Mouse (Mus musculus) kidney, postnatal 0 days (tissue): ENCODE results near the gene Osbpl6. TPM values are rescaled to one million over a fixed set of nuclear protein-coding genes. Genes with fewer than 3 reads are reported as not detected.

Source experiments
- ATAC-seq: fragments of 200-750 bp; cut with Nextera tagmentation; replicated peaks from 2 replicates; pipeline ENCODE4 v1.8.0; 2017; ENCODE audit warnings: low read depth, moderate number of reproducible peaks, moderate TSS enrichment, moderate library complexity; ENCODE audit not compliant: low FRiP score
- DNase-seq: peaks from one replicate; pipeline ENCODE4 v3.0.0-alpha.2; 2016; ENCODE audit warnings: low spot score
- H3K27ac ChIP-seq: fragments of 300-500 bp; sonication (generic); 2 replicates; pipeline ENCODE4 v1.5.1; 2014; ENCODE audit warnings: mild to moderate bottlenecking
- H3K27me3 ChIP-seq: fragments of 300-500 bp; sonication (generic); 2 replicates; pipeline ENCODE4 v1.6.1; 2014; ENCODE audit warnings: low read length, mixed read lengths; ENCODE audit not compliant: insufficient read depth
- H3K36me3 ChIP-seq: fragments of 300-500 bp; sonication (generic); 2 replicates; pipeline ENCODE4 v1.6.1; 2014; ENCODE audit warnings: low read length, mixed read lengths; ENCODE audit not compliant: insufficient read depth
- H3K4me1 ChIP-seq: fragments of 300-500 bp; sonication (generic); replicated peaks from 2 replicates; pipeline ENCODE4 v1.6.1; 2014; ENCODE audit warnings: antibody characterized with exemption, low read length, mixed read lengths; ENCODE audit not compliant: insufficient read depth
- H3K4me2 ChIP-seq: fragments of 300-500 bp; sonication (generic); 2 replicates; pipeline ENCODE4 v1.6.1; 2014; ENCODE audit warnings: mild to moderate bottlenecking, low read length, moderate library complexity, mixed read lengths
- H3K4me3 ChIP-seq: fragments of 300-500 bp; sonication (generic); replicated peaks from 2 replicates; pipeline ENCODE4 v1.5.1; 2014; ENCODE audit warnings: low read depth, low read length
- H3K9ac ChIP-seq: fragments of 300-500 bp; sonication (generic); 2 replicates; pipeline ENCODE4 v1.6.1; 2014; ENCODE audit warnings: low read depth, low read length
- H3K9me3 ChIP-seq: fragments of 300-500 bp; sonication (generic); replicated peaks from 2 replicates; pipeline ENCODE4 v1.6.1; 2016; ENCODE audit warnings: low read length, inconsistent platforms, mixed read lengths
- CTCF ChIP-seq: IDR thresholded peaks from 2 replicates; pipeline ENCODE4 v1.5.1; 2016; ENCODE audit warnings: antibody characterized with exemption, low read depth, mild to moderate bottlenecking, moderate library complexity
- WGBS: fragments of 180-500 bp; shearing (Covaris S2); extraction: QIAGEN DNeasy Blood & Tissue Kit; methylation state at CpG from one replicate; pipeline ENCODE4 v1.1.7; 2014; 5-methylcytosine and 5-hydroxymethylcytosine counted together
- polyA plus RNA-seq: library from polyadenylated mRNA; unstranded; fragments of >200 nt; fragmentation: Nextera tagmentation; extraction: Ambion mirVana; gene quantifications from 2 replicates; pipeline ENCODE4 v1.2.1, GENCODE M21; 2015

Gene Osbpl6
- polyA plus RNA-seq, 1 experiment from 2014 or later = 19.4 TPM

GRCm38 (mm10) chr2:76412924-76413323, 6.6 kb downstream of the Osbpl6 start:
- no peak for TF ChIP-seq CTCF
- no peak for DNase-seq
- H3K9ac ChIP-seq = no peak overlapping the region
- H3K27me3 ChIP-seq = no peaks in the 10 kb centered on the region
- no peak overlapping the region for H3K4me2 ChIP-seq
- no peak overlapping the region for H3K4me3 ChIP-seq
- no peaks in the 10 kb centered on the region for H3K36me3 ChIP-seq
- H3K9me3 ChIP-seq = no peaks in the 10 kb centered on the region
- 79% methylated on average over 2 of the region's 2 CpGs for WGBS
- ATAC-seq = no peak
- no peak overlapping the region for H3K27ac ChIP-seq
- H3K4me1 ChIP-seq = no peaks in the 10 kb centered on the region

GRCm38 (mm10) chr2:76417446-76418141, 11.3 kb downstream of the Osbpl6 start:
- Histone ChIP-seq H3K4me2 (no peak overlapping the region), H3K27me3 (no peaks in the 10 kb centered on the region), H3K4me1 (no peaks in the 10 kb centered on the region), H3K4me3 (no peak overlapping the region), H3K27ac (no peak overlapping the region), H3K36me3 (no peaks in the 10 kb centered on the region), H3K9me3 (no peaks in the 10 kb centered on the region), H3K9ac (no peak overlapping the region)
- DNase-seq (no peak), ATAC-seq (no peak)
- 87% methylated on average over 14 of the region's 14 CpGs for WGBS
- no peak for TF ChIP-seq CTCF

GRCm38 (mm10) chr2:76418142-76418518, 11.8 kb downstream of the Osbpl6 start:
- 94% methylated on average over 3 of the region's 3 CpGs for WGBS
- Histone ChIP-seq H3K36me3 (no peaks in the 10 kb centered on the region), H3K9me3 (no peaks in the 10 kb centered on the region), H3K4me2 (no peak overlapping the region), H3K4me1 (no peaks in the 10 kb centered on the region), H3K9ac (no peak overlapping the region), H3K4me3 (no peak overlapping the region), H3K27ac (no peak overlapping the region), H3K27me3 (no peaks in the 10 kb centered on the region)
- DNase-seq = no peak
- no peak for ATAC-seq
- no peak for TF ChIP-seq CTCF

- no peak for TF ChIP-seq CTCF
These were observed 15.2 kb downstream of the Osbpl6 start for GRCm38 (mm10) chr2:76421411-76421924.

GRCm38 (mm10) chr2:76426816-76427215, 20.5 kb downstream of the Osbpl6 start:
- no peak for TF ChIP-seq CTCF
- WGBS = 54% methylated on average over 3 of the region's 3 CpGs
- H3K4me3 ChIP-seq = no peak overlapping the region
- DNase-seq = no peak
- H3K4me1 ChIP-seq = peaks cover 8% of the 10 kb centered on the region; the same call in 1 of the 2 replicates
- H3K27ac ChIP-seq = no peak overlapping the region
- no peaks in the 10 kb centered on the region for H3K9me3 ChIP-seq
- no peak for ATAC-seq
- no peaks in the 10 kb centered on the region for H3K27me3 ChIP-seq
- no peak overlapping the region for H3K4me2 ChIP-seq
- no peaks in the 10 kb centered on the region for H3K36me3 ChIP-seq
- no peak overlapping the region for H3K9ac ChIP-seq

More at GRCm38 (mm10) chr2:76421411-76421924, 15.2 kb downstream of the Osbpl6 start:
- Histone ChIP-seq H3K9ac (no peak overlapping the region), H3K4me1 (no peaks in the 10 kb centered on the region), H3K36me3 (no peaks in the 10 kb centered on the region), H3K27me3 (no peaks in the 10 kb centered on the region), H3K4me3 (no peak overlapping the region), H3K4me2 (no peak overlapping the region), H3K27ac (no peak overlapping the region), H3K9me3 (no peaks in the 10 kb centered on the region)
- ATAC-seq = no peak
- 79% methylated on average over 6 of the region's 6 CpGs for WGBS
- DNase-seq = no peak

GRCm38 (mm10) chr2:76429318-76429717, 23.0 kb downstream of the Osbpl6 start:
- H3K4me2 ChIP-seq = no peak overlapping the region
- no peaks in the 10 kb centered on the region for H3K27me3 ChIP-seq
- no peak overlapping the region for H3K9ac ChIP-seq
- ATAC-seq (no peak), DNase-seq (no peak)
- H3K4me3 ChIP-seq = no peak overlapping the region
- no peak overlapping the region for H3K27ac ChIP-seq
- H3K4me1 ChIP-seq = peaks cover 8% of the 10 kb centered on the region; the same call in 1 of the 2 replicates
- H3K36me3 ChIP-seq = no peaks in the 10 kb centered on the region
- no peaks in the 10 kb centered on the region for H3K9me3 ChIP-seq
- no peak for TF ChIP-seq CTCF
- WGBS = 45% methylated on average over 3 of the region's 3 CpGs
